Mouse (Mus musculus) brain, embryonic 14.5 days (tissue): ENCODE results near the gene Tm4sf20. TPM values are rescaled to one million over a fixed set of nuclear protein-coding genes. Genes with fewer than 3 reads are reported as not detected.

ENCODE experiments used
- DNase-seq: peaks from one replicate; pipeline ENCODE4 v3.0.0-alpha.2; 2011; ENCODE audit warnings: low read depth
- CTCF ChIP-seq: fragments of 200-500 bp; IDR thresholded peaks from 2 replicates; pipeline ENCODE4 v1.5.1; 2012; ENCODE audit warnings: inconsistent platforms, mild to moderate bottlenecking, moderate library complexity, borderline replicate concordance; ENCODE audit not compliant: insufficient read depth, insufficient read length; ENCODE audit errors: extremely low read depth
- POLR2A ChIP-seq: fragments of 200-500 bp; IDR thresholded peaks from 2 replicates; pipeline ENCODE4 v1.6.1; 2012; ENCODE audit warnings: mild to moderate bottlenecking, inconsistent platforms, borderline replicate concordance; ENCODE audit not compliant: poor library complexity, insufficient read depth, insufficient read length, severe bottlenecking; ENCODE audit errors: extremely low read depth
- polyA plus RNA-seq: library from polyadenylated mRNA; depleted of rRNA; stranded (reverse); fragments of >200 nt; gene quantifications from 2 replicates; pipeline ENCODE4 v1.2.3, GENCODE M21; 2012; rRNA removed

Tm4sf20 gene
- polyA plus RNA-seq, 1 experiment = not detected

- no peak for DNase-seq
- TF ChIP-seq CTCF (no peak), POLR2A (no peak)
These were observed 30.2 kb downstream of the Tm4sf20 start for GRCm38 (mm10) chr1:82738066-82738465.

- TF ChIP-seq POLR2A (no peak), CTCF (no peak)
- DNase-seq = no peak
These were observed 34.9 kb downstream of the Tm4sf20 start for GRCm38 (mm10) chr1:82733357-82733756.

GRCm38 (mm10) chr1:82726482-82726881 lies 41.8 kb downstream of the Tm4sf20 start:
- DNase-seq = no peak
- TF ChIP-seq POLR2A (no peak), CTCF (no peak)

GRCm38 (mm10) chr1:82725875-82726185 lies 42.4 kb downstream of the Tm4sf20 start:
- TF ChIP-seq CTCF (no peak), POLR2A (no peak)
- DNase-seq = no peak

- DNase-seq = no peak
- TF ChIP-seq CTCF (no peak), POLR2A (no peak)
These were observed 43.0 kb downstream of the Tm4sf20 start for GRCm38 (mm10) chr1:82725026-82725874.

- TF ChIP-seq CTCF = no peak
- peak; percentile 91 for TF ChIP-seq POLR2A
- peak; percentile 99 for DNase-seq
These were observed 43.8 kb downstream of the Tm4sf20 start, which contains the start of gene Mff for GRCm38 (mm10) chr1:82724339-82725025. Gene Mff (plus strand): TSS chr1:82724890.

- DNase-seq = no peak
- no peak for TF ChIP-seq CTCF
- no peak for TF ChIP-seq POLR2A
These were observed 50.3 kb downstream of the Tm4sf20 start for GRCm38 (mm10) chr1:82717816-82718512.

Other genes starting within 250 kb of the Tm4sf20 start
- 0.34 TPM in 2 replicates for gene Col4a4, start 181.6 kb downstream of the Tm4sf20 start, polyA plus RNA-seq
- 0.14 and 0.25 TPM in 2 replicates for gene Col4a3, start 181.5 kb downstream of the Tm4sf20 start, polyA plus RNA-seq
- 299 and 302 TPM in 2 replicates for gene Mff, start 43.6 kb downstream of the Tm4sf20 start, polyA plus RNA-seq
- gene Gm47791, start 2.8 kb upstream of the Tm4sf20 start, polyA plus RNA-seq = not detected in 2 replicates
- gene Agfg1, start 71.0 kb upstream of the Tm4sf20 start, polyA plus RNA-seq = 52.6 and 55.4 TPM in 2 replicates
- 2.2 and 3.0 TPM in 2 replicates for gene A030005L19Rik, start 144.9 kb upstream of the Tm4sf20 start, polyA plus RNA-seq
- gene A030014E15Rik, start 156.5 kb upstream of the Tm4sf20 start, polyA plus RNA-seq = 0.24 TPM in 1 of 2 replicates, not detected in the other
- gene Gm6217, start 162.9 kb upstream of the Tm4sf20 start, polyA plus RNA-seq = not detected in 2 replicates
- gene A030003K21Rik, start 174.9 kb upstream of the Tm4sf20 start, polyA plus RNA-seq = not detected in 2 replicates
- not detected in 2 replicates for gene Gm7544, start 187.6 kb upstream of the Tm4sf20 start, polyA plus RNA-seq
- not detected in 2 replicates for gene Gm47955, start 191.8 kb upstream of the Tm4sf20 start, polyA plus RNA-seq
- gene Gm47959, start 232.1 kb upstream of the Tm4sf20 start, polyA plus RNA-seq = not detected in 2 replicates